Mouse (Mus musculus) thymus, adult 2 months (tissue): ENCODE measurements around the gene 3110018I06Rik. TPM values are rescaled to one million over a fixed set of nuclear protein-coding genes. Genes with fewer than 3 reads are reported as not detected.

Experiments
- DNase-seq: peaks from one replicate; pipeline ENCODE4 v3.0.0; 2021
- H3K27ac ChIP-seq: fragments of 200-500 bp; 2 replicates; pipeline ENCODE4 v1.5.1; 2012; ENCODE audit warnings: low read length, control low read depth; ENCODE audit not compliant: control insufficient read depth, insufficient read depth
- H3K27me3 ChIP-seq: fragments of 200-500 bp; 2 replicates; pipeline ENCODE4 v1.6.1; 2012; ENCODE audit warnings: mild to moderate bottlenecking, low read length, moderate library complexity, mixed read lengths; ENCODE audit not compliant: control insufficient read depth, insufficient read depth
- H3K36me3 ChIP-seq: fragments of 200-500 bp; 2 replicates; pipeline ENCODE4 v1.6.1; 2012; ENCODE audit warnings: mild to moderate bottlenecking, low read length, moderate library complexity; ENCODE audit not compliant: control insufficient read depth, insufficient read depth
- H3K4me1 ChIP-seq: fragments of 200-500 bp; replicated peaks from 2 replicates; pipeline ENCODE4 v1.6.1; 2012; ENCODE audit warnings: low read length; ENCODE audit not compliant: control insufficient read depth, insufficient read depth
- H3K4me3 ChIP-seq: fragments of 200-500 bp; 2 replicates; pipeline ENCODE4 v1.5.1; 2012; ENCODE audit warnings: mild to moderate bottlenecking, low read length, control low read depth, moderate library complexity; ENCODE audit not compliant: control insufficient read depth, insufficient read depth
- CTCF ChIP-seq: fragments of 200-500 bp; IDR thresholded peaks from 2 replicates; pipeline ENCODE4 v1.5.1; 2012; ENCODE audit warnings: mild to moderate bottlenecking, control low read depth, low read length, moderate library complexity, borderline replicate concordance; ENCODE audit not compliant: control insufficient read depth, poor library complexity, insufficient read depth; ENCODE audit errors: extremely low read depth
- POLR2A ChIP-seq: fragments of 200-500 bp; IDR thresholded peaks from 2 replicates; pipeline ENCODE4 v1.6.1; 2012; ENCODE audit warnings: mild to moderate bottlenecking, low read length, control low read depth, moderate library complexity; ENCODE audit not compliant: control insufficient read depth, poor library complexity, insufficient read depth; ENCODE audit errors: extremely low read depth
- WGBS: fragments of 180-500 bp; shearing (Covaris S2); methylation state at CpG from one replicate; pipeline ENCODE4 v1.1.7; 2018; 5-methylcytosine and 5-hydroxymethylcytosine counted together
- polyA plus RNA-seq: library from polyadenylated mRNA; depleted of rRNA; stranded (reverse); fragments of >200 nt; gene quantifications from 2 replicates; pipeline ENCODE4 v1.2.3, GENCODE M21; 2012; rRNA removed

3110018I06Rik gene
- not detected in 2 replicates for polyA plus RNA-seq

DNA sequence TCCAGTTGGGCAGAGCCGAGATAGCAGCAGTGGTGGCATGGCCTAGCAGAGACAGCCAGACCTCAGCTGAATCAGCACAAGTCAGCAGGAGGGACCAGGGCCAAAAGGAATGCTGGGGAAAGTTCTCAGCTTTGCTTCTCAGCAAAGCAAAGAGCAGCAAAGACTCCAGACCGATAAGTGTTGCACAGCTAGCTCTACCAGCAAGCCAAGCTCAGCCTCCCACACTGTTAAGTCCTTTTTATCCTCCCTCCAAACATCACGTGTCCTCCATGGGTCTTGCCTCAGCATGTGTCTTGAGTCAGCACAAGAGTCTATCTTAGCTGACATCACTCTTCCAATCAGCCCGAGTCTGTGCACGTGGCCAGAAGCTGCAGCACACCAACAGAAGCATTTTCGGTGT lies at the start of gene 3110018I06Rik:
TSS of gene 3110018I06Rik (plus strand) at position 262 of the 400 bp plus-strand sequence.
- H3K27ac ChIP-seq, result no peak within 1 kb of the TSS
- no peaks in the 10 kb centered on the region for H3K36me3 ChIP-seq
- H3K4me3 ChIP-seq, result no peak within 1 kb of the TSS
- H3K27me3 ChIP-seq, result no peaks in the 10 kb centered on the region
- DNase-seq, result no peak
- TF ChIP-seq POLR2A (no peak), CTCF (no peak)
- H3K4me1 ChIP-seq, result peaks cover 2% of the 10 kb centered on the region; the same call in 1 of the 2 replicates
- 92% methylated on average over 6 of the region's 6 CpGs for WGBS

DNA sequence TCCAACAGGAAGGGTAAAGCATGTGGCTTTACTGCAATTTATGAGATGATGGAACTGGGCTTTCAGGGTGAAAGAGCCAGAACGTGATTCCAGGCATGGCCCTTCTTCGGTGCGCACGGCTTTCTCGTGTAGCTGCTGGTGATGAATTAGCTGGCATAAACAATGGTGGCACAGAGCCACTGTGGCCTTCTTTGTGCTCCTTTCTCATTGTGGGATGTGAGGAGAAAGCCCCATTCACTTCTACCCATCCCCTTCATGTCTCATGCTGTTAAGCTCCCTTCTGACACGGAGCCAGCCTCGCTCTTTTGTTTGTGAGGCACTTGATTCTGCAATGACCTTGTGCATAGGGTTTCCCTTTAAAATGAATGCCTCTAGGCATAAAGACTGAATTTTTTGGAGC lies 43.8 kb upstream of the 3110018I06Rik start:
- Histone ChIP-seq H3K27ac (no peak overlapping the region), H3K4me1 (peaks cover 3% of the 10 kb centered on the region), H3K4me3 (no peak overlapping the region), H3K27me3 (no peaks in the 10 kb centered on the region), H3K36me3 (no peaks in the 10 kb centered on the region)
- 96% methylated on average over 7 of the region's 7 CpGs for WGBS
- no peak for TF ChIP-seq POLR2A
- TF ChIP-seq CTCF, result no peak
- no peak for DNase-seq

DNA sequence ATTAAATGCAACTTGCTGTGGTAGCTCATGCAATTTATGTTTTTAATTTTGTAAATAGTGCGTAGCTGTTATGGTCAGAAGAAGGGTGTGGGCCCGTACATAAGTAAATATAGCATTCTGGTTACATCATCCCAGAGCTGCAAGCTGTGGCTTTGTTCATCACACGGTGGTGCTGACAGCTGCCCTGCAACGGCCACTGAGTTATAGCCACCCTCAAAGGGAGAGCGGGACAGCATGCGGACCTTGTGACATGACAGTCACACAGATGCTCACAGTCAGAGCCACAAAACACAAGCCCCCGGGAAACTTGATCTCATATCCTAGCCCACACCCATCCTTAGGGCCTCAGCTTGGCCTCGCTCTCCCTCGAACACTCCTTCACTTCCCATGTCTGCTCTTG lies 30.6 kb upstream of the 3110018I06Rik start:
- Histone ChIP-seq H3K36me3 (no peaks in the 10 kb centered on the region), H3K4me1 (peaks cover 3% of the 10 kb centered on the region; the same call in 1 of the 2 replicates)
- 88% methylated on average over 9 of the region's 9 CpGs for WGBS

DNA sequence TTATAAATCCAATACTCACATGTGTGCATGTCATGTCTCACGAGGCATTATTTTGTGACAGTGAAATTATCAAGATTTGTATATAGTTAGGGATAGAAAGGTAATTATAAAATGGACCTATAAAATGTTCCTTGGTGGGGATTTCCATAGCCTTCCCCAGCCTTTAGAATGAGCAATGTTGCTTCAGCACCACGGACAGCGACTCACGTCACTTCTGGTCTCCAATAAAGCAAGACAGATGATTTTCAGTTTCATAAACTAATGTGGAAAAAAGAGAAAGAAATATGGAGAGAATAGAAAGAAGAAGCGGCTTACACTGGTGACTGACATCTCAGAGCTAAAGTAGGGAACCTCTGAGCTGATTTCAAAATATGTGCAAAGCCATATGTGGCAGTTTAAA lies 23.7 kb upstream of the 3110018I06Rik start:
- no peaks in the 10 kb centered on the region for H3K36me3 ChIP-seq

More for the DNA sequence above, 30.6 kb upstream of the 3110018I06Rik start:
- DNase-seq, result no peak
- Histone ChIP-seq H3K27ac (no peak overlapping the region), H3K27me3 (no peaks in the 10 kb centered on the region), H3K4me3 (no peak overlapping the region)
- TF ChIP-seq CTCF (no peak), POLR2A (no peak)

DNA sequence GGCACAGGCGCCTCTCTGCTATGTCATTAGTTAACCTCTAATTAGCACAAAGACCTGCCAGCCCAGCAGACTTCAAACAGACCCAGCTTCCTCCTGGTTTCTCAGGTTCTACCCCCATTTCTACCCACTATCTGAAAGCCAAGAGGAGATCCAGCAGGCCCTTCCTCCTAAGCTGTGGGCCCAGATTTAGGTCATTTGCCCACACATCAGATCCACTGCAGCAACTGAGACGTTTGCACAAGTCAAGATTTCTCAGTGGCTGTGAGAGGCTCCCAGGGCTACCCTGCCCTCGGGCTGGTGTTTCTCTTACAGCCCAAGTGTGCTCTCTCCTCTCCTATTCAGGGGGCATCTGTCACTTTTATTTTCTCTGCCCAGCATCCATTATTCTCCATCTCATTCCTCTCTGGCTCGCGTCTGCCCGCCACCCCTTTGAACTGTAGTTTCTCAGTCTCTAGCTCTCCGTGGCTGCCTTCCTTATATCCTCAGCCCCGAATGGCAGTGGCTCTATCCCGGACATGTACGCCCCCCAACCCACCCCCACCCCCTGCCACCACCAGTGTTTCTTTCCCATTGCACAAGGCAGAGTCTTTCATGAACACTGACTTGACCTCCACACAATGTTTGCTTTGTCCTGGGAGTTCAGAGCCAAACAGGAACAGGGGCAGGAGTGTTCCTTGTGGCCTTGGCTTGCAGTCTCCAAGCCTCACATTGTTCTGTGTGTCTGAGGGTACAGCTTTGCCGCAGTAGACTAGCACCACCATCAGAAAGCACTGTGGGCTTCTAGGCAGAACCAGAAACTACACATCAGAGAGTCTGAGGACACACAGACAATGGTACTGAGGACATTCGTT lies 11.8 kb upstream of the 3110018I06Rik start:
- DNase-seq, result no peak
- no peak overlapping the region for H3K4me3 ChIP-seq
- peaks cover 7% of the 10 kb centered on the region; the same call in 1 of the 2 replicates for H3K4me1 ChIP-seq
- TF ChIP-seq CTCF, result no peak
- TF ChIP-seq POLR2A, result no peak
- no peak overlapping the region for H3K27ac ChIP-seq
- no peaks in the 10 kb centered on the region for H3K27me3 ChIP-seq
- no peaks in the 10 kb centered on the region for H3K36me3 ChIP-seq
- 82% methylated on average over 12 of the region's 12 CpGs for WGBS

More for the DNA sequence above, 23.7 kb upstream of the 3110018I06Rik start:
- Histone ChIP-seq H3K4me1 (peaks cover 19% of the 10 kb centered on the region), H3K27me3 (no peaks in the 10 kb centered on the region), H3K27ac (no peak overlapping the region), H3K4me3 (no peak overlapping the region)
- DNase-seq, result peak; percentile 76
- TF ChIP-seq CTCF, result no peak
- TF ChIP-seq POLR2A, result no peak
- WGBS, result 16% methylated on average over 5 of the region's 5 CpGs

DNA sequence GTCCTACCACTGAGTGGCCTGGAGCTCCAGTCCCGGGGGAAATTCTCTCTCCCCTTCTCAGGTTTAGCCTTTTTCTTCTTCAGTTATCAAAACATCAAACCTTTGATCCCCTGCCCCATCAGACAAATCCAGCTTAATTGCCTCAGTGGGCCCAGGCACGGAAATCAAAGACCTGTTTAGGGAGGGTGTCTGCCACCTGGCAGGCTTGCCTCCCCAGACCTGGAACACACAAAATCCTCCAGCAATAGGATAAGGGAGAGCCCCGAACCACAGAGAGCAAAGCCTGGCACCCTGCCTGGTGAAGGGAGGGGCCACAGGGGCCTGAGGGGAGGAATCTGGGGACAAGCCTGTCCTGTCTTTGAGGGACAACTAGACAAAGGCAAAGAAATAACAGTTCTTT lies 9.1 kb upstream of the 3110018I06Rik start:
- 19% methylated on average over 3 of the region's 3 CpGs for WGBS

More for the DNA sequence above, 9.1 kb upstream of the 3110018I06Rik start:
- Histone ChIP-seq H3K36me3 (no peaks in the 10 kb centered on the region), H3K27ac (no peak overlapping the region), H3K4me1 (peaks cover 24% of the 10 kb centered on the region), H3K27me3 (no peaks in the 10 kb centered on the region), H3K4me3 (no peak overlapping the region)
- TF ChIP-seq CTCF, result no peak
- TF ChIP-seq POLR2A, result no peak
- DNase-seq, result no peak
